Mouse (Mus musculus): Measurements from ENCODE around the gene B230217C12Rik.

The B230217C12Rik gene

DNA sequence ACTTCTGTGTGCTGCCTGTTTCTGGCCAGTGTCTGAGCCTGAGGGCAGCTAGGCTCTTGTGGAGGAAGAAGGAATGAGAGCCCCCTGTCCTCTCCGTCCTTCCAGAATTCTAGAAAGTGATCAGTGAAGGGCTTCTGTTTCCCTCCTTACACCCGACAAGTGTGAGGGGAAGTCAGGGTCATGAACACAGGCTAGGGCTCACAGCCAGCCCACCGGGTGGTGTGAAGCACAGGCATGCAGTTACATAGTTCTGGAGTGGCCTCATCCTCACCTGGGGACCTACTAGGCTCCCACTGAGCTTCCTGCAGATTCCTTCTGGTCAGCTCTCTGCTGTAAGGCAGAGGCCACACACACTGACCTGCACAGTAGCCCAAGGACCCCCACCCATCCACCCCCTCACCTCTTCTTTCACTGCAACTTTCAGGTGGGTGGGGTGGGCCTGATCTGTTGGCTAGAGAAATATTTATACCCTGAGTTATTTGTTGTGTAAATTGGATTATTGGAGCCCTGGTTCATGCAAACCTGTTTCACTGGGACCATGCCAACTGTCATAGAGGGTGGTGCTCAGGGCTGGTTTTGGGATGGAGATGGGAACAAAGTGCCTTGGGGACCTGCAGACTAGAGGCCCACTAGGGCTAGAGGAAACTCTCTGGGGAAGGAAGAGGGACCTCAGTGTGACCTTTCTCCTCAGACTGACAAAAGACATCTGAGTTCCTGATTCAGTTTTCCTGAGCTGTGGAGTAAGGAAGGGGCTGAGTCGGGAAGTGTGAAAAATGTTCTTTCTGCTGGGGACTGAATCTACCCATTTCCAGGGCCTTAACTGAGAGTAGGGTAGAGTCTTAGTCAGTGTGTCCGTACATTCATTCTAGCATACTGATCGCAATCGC, 31.1 kb upstream of the B230217C12Rik start:
- DNase-seq, result no peak

DNA sequence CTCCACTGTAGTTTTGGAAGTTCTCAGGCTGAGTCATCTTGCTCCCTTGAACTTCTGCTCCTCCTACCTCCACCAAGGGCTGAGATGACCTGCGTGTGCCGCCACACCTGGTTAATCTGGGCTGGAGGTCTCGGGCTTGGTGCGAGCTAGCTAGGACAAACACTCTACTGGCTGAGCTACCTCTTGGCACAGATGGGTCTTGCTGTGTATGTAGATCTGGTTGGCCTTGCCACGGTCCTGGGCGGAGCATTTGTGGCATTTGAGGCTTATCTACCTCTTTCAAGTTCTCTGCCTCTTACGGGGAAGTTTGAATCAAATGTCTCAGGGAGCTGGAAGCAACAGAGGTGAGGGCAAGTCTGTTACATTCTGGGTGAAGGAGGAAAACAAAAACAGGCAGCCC, 30.2 kb upstream of the B230217C12Rik start:
- DNase-seq, result no peak

GRCm38 (mm10) chr11:97810970-97811369, 29.6 kb upstream of the B230217C12Rik start:
- DNase-seq, result no peak

- no peak for DNase-seq
Observed at GRCm38 (mm10) chr11:97811569-97812362, 28.8 kb upstream of the B230217C12Rik start.

GRCm38 (mm10) chr11:97812491-97812921, 28.1 kb upstream of the B230217C12Rik start:
- DNase-seq, result no peak

GRCm38 (mm10) chr11:97813085-97813484, 27.5 kb upstream of the B230217C12Rik start:
- DNase-seq, result no peak

DNA sequence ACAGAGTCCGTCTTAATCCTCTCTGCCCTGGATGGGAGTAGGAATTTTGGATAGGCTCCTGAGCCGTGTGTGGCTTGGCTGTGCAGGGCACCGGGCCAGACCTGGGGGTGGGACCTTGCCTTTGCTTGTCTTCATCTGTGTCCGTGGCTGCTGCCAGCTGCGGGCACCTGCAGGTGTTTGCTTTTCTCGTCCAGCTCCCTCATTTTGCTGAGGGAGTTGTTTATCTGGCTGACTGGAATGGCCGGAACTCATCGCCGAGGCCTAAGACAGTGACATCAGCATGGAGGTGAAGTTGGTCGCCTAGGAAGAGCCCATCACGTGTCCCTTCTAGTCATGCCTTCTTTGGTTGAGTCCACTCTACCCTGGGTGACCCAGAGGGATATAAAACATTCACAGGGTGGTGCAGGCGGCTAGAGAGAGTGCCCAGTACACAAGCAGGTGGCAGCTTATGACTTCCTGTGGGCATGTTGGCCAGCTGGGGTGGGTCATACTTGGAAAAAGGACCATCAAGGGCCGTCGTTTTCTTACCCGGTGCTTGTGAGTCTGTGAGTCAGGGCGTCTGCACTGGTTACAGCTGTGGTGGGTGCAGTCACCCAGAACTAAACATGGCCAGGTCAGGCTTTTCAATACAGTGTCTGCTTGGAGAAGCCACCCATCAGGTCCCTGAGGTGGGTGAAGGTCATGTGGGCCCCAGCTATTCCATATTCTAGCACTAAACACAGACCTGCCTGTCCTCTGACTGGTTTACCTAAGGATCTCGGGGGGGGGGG, 26.6 kb upstream of the B230217C12Rik start:
- no peak for DNase-seq

GRCm38 (mm10) chr11:97815736-97816135, 24.8 kb upstream of the B230217C12Rik start:
- no peak for DNase-seq

- no peak for DNase-seq
Observed at GRCm38 (mm10) chr11:97816176-97816575, 24.4 kb upstream of the B230217C12Rik start.

DNA sequence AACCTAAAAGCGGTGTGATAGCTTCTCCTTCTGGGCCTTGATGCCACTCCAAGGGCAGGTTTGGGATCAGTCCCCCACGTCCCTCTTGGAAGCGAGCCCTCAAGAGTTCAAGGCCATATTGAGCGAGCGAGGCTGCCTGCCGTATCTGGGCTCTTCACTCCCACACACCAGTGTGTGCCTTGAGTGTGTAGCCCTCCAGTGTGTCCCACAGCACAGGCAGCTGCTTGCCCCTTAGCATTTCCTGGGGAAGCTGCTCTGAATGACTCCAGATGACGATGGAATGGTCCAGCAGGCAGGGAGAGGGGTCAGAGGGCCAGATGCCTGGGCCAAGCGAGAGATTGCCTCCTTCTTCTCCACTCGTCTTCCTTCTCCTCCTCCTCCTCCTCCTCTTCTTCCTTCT, 23.7 kb upstream of the B230217C12Rik start:
- DNase-seq, result no peak

DNA sequence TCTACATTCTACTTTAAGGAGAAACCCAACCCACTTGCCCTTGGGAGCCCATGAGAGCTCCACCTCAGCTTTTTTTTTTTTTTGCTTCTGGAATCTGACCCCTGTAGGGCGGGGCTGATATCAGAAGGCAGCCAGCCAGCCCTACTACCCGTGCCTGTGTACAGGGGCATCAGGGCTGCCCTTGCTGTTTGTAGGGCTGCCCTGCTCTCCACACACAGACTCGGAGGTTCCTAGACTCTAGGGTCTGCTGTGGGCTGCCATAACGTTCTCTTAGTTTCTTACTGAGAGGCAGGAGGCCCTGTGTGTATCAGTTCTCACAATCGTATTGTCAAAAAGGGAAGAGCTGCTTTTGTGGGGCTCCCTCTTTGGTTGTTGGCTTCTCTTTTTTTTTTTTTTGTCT, 23.2 kb upstream of the B230217C12Rik start:
- DNase-seq, result no peak

- no peak for DNase-seq
Observed at GRCm38 (mm10) chr11:97818003-97818402, 22.6 kb upstream of the B230217C12Rik start.

DNA sequence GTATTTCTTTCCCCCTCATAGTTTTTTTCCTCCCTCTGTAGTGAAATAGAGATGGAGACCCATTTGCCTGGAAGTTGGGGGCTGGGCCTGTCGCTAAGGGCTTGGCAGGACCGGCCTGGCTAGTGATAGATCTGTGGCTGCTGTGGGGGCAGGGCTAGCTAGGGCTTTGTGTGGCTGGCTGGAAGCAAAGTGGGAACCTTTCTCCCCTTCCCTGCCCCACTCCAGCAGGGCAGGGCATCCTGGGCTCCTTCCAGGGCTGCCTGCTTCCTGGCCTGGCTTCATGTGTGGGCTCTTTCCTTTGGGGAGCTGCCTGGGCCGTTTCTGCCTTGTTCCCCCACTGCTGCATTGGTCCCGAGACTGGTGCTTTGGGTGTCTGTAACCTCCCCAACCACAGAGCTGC, 22.0 kb upstream of the B230217C12Rik start:
- peak; percentile 68 for DNase-seq

GRCm38 (mm10) chr11:97819102-97819501, 21.5 kb upstream of the B230217C12Rik start:
- no peak for DNase-seq

GRCm38 (mm10) chr11:97819923-97820322, 20.7 kb upstream of the B230217C12Rik start:
- DNase-seq, result no peak

- DNase-seq, result no peak
Observed at GRCm38 (mm10) chr11:97820840-97821239, 19.7 kb upstream of the B230217C12Rik start.

DNA sequence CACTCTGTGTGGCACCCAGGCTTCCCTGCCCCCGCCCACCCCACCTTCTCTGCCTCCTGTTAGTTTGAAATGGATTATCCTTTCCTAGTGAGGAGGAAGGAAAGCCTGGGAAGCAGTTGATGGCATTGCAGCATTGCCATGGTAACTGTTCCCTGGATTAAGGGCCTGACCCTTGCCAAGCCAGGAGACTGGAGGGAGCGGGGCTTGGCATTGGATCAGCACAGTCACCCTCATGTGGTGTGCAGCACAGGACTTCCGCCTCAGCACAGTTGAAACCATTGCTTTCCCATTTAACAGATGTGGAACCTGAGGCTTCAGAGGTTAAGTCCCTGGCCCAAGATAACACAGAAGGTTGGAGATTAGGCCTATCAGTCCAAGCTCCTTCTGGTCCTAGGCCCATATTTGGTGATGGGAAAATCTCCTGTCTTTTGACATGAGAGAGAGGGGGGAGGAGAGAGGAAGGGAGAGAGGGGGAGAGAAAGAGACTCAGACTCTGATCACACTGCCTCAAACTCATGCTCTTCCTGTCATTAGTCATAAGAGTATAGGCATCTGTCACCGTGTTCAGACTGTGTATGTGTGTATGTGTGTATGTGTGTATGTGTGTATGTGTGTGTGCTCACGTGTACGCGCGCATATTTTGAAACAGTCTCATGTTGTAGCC, 19.0 kb upstream of the B230217C12Rik start:
- DNase-seq, result no peak

DNA sequence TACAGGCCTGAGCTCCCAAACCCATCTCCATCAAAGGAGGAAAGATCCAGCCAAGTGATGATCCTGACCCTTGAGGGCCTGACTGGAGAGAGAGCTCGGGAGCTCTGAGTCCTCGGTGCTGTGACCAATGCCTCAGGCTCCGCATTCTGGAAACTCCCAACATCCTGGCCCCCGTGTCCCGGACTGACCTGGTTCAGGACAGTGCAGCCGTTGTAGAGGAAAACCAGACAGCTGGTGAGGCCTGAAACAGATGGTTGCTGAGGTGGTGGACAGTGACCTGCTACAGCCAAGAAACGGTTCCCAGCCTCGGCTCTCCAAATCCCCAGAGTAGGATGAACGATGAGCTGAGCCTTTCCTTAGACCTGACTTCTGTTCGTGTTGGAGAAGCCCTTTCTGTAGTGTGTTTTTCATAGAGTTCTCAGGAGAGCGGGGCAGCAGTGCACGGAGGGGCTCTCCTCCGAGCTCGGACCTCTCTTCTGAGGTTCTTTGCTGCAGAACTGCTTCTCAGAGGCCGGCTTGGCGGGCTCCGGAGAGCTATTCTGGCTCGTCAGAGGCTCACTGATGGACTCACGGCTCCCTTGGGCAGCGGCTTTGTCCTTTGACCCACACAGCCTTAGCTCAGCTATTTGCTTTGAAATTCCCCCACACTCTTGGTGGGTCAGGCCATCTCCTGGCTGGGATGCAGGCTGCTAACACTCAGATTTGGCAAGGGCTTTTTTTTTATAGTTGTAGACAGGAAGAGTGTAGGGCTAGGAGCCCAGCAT, 17.6 kb upstream of the B230217C12Rik start:
- no peak for DNase-seq

DNA sequence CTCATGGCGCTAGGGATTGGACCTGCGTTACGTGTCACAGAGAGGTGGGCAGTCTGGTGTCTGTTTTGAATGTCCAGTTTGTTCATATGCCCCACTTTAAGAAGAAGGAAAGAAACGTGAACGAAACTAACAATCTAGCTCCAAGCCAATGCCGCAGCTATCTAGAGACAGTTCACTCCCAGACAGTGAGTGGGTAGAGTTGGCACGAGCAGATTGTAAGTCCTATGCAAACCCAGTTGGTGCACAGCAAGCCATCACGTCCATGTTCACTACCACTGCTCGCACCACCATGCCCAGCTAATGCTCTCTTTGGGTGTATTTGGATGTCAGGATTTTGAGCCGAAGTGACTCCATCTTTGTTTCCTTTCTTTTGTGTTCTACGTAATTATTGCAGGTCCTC, 16.4 kb upstream of the B230217C12Rik start:
- no peak for DNase-seq

DNA sequence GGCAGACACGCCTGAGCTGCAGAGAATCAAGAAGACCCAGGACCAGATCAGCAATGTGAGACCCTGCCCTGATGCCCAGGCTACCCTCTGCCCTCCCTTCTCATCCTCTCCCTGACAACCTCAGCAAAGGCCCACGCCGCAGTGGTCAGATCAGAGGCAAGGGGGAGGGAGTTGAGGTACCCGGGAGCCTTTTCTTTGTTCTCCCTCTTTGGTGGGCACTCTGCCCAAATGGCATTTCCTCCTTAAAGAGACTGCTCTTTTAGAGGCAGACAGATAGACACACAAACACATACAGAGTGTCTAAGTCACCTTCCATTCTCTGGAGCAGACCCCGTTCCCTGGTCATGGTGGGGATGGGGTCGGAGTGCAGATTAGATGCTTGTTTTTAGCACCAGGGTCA, 15.7 kb upstream of the B230217C12Rik start:
- DNase-seq, result peak; percentile 59

DNA sequence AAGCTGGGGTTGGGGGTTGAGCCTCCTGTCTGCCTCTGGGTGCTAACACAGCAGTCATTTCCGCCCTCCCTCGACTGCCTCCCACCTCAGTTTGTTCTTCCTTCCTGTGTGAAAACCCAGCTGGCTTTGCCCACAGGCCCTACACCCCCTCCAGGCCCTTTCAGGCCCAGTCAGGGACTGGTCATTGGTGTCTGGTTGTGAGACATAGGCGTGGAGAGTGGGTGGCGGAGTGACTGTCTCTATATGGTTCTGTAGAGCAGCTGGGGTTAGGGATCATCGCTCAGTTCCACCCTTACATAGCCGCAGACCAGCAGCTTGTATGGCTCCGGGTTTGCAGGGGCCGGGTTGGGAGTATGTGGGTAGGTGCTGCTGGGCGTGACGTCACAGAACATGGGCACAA, 15.3 kb upstream of the B230217C12Rik start:
- peak; percentile 56 for DNase-seq

- no peak for DNase-seq
Observed at GRCm38 (mm10) chr11:97825971-97826370, 14.6 kb upstream of the B230217C12Rik start.

Data from layer of hippocampus, adult 9-11 months (tissue).